Mouse (Mus musculus): ENCODE measurements at regions not wholly inside any gene's neighbourhood (a gene's known extent, or its start where the extent isn't known, plus 50 kb on each side); places are given as distances from the start of the nearest gene placed in this dataset.

DNA sequence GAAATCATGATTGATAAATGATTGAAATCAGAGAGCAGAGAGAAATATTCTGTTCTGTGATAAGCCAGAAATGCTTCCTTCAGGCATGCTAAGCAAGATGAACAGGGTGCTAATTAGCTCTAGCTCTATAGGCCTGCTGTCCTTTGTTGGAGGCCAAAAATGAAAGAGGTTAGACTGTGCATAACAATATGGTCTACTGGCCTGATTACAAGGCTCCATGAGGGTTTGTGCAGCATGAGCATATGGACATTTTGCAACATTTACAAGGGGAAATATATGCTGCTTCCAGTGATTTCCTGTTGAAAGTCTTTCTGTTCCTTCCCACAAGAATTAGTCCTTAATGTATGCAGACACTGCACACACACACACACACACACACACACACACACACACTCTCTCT lies 114.3 kb downstream of the Ldoc1 start:
- intact Hi-C loops (cut with DNase I): no loop called here
- DNase-seq (ENCODE audit: low spot score in 2 of 2): peak in 1 of 2 experiments; percentile 1

DNA sequence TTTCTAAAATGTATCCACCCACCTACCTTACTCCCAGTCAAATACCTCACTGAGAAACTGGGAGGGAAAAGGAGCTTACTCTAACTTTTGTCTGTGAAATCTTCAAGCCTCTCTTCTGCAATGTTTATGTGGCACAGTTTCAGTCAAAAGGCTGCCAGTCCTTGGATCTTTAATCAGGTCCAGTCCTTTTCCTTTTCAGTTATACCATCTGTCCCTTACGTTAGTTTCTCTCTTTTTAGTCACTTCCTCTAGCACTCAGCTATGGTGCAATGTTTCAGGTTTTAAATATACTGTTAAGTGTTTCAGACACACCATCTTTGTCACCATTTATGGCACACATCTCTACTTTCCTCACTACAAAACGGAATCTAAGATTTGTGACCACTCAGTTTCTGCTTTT lies 115.0 kb downstream of the Ldoc1 start:
- DNase-seq (ENCODE audit: low spot score in 2 of 2): peak in 1 of 2 experiments; percentile 7
- intact Hi-C loops (cut with DNase I): no loop called here
